Mouse (Mus musculus) mouse trophoblast stem cell (cell line): ENCODE data around the gene Boc.

Experiments
- in situ Hi-C, 2 experiments: fragments of 300-500 bp; cut with MseI, MboI; formaldehyde crosslinking; loops; 2 replicates in 1 of 2; 3 replicates in 1 of 2; pipeline ENCODE4 v1.15.1; 2025

The Boc gene

DNA sequence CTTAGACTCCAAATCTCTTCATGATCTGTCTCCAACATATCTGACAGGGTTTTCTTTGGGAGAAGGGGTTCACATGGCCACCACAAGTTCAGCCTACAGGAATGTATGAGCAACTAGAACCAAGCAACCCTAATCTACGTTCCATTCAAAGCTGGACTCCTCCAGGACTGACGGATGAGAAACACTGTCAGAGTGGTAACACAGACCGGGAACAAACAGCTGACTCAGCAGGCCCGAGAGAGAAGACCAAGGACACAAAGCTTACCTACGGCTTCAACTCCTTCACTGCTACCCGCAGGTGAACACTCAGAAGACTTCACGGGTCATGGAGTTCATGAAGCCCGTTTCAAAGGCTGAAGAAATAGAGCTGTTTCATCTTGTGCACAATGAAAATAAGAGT is 4.8 kb downstream of the Boc start:
- in situ Hi-C loops, result no loop called here

- in situ Hi-C loops, result no loop called here
Measured at GRCm38 (mm10) chr16:44552726-44553125, 6.0 kb downstream of the Boc start.

GRCm38 (mm10) chr16:44552036-44552435 is 6.7 kb downstream of the Boc start:
- in situ Hi-C loops, result no loop called here

- in situ Hi-C loops, result no loop called here
Measured at GRCm38 (mm10) chr16:44551491-44551890, 7.2 kb downstream of the Boc start.

- in situ Hi-C loops, result no loop called here
Measured at GRCm38 (mm10) chr16:44550843-44551242, 7.9 kb downstream of the Boc start.

DNA sequence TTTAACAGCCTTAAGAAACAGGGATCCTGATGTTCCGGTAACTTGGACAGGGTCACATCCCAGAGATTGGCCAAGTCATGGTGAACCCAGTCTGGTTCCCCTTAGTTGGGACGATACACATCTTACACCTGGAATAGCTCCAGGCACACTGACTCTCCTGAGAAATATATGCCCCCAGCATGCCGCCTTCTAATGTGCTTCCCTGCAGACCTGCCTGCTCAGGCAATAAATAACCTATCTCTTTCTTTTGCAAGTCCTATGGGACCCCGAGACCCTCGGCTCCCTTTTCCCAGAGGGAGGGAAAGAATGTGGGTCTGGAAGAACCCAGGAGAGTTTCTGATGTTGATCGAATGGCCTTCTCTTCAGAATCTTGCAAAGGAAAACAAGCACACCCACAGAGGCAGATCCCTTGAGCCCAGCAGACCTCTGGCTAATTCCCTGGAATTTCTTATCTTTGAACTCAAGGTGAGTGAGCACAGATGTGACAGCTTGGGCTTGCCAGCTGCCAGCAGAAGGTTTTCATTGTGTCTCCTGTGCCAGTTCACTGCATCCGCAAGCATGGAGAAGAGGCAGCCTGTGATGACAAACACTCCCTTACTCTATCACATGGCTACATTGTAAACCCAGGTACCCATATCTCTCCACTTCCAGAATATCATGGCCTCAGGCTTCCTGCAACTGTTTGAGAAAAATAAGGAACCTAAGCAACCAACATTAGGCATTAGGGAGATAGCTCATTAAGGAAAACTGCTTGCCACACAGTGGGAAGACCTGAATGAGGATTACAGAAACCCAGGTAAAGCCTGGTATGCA is 8.6 kb downstream of the Boc start:
- in situ Hi-C loops, result no loop called here

- in situ Hi-C loops, result no loop called here
Measured at GRCm38 (mm10) chr16:44549381-44549780, 9.3 kb downstream of the Boc start.

DNA sequence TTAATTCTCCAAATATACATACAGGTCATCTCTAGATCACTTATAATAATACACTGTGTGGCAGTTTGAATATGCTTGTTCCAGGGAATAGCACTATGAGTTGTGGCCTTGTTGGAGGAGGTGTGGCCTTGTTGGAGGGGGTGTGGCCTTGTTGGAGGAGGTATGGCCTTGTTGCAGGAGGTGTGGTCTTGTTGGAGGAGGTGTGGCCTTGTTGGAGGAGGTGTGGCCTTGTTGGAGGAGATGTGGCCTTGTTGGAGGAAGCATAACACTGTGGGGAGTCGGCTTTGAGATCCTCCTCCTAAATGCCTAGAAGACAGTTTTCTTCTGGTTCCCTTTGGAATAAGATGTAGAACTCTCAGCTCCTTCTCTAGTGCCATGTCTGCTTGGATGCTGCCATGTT is 10.7 kb downstream of the Boc start:
- in situ Hi-C loops, result no loop called here

DNA sequence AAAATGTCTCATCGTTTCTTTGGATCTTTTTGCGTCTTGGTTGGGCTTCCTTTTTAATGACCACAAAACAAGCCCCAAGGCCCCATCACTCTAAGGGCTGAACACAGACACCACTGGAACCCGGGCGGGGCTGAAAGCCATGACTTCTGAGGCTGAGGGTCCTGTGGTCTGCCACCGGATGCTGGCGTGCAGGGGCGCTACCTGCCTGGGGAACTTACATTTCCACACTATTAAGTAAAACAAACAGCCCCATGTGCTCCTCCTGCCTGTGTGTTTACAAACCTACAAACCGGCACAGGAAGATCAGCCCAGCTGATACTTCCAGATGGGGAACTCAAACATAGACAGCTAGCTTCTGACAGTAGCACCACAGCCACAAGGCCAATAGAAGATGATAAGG is 11.9 kb downstream of the Boc start:
- in situ Hi-C loops, result no loop called here

- in situ Hi-C loops, result no loop called here
Measured at GRCm38 (mm10) chr16:44545939-44546338, 12.8 kb downstream of the Boc start.

- in situ Hi-C loops, result no loop called here
Measured at GRCm38 (mm10) chr16:44545153-44545552, 13.5 kb downstream of the Boc start.

DNA sequence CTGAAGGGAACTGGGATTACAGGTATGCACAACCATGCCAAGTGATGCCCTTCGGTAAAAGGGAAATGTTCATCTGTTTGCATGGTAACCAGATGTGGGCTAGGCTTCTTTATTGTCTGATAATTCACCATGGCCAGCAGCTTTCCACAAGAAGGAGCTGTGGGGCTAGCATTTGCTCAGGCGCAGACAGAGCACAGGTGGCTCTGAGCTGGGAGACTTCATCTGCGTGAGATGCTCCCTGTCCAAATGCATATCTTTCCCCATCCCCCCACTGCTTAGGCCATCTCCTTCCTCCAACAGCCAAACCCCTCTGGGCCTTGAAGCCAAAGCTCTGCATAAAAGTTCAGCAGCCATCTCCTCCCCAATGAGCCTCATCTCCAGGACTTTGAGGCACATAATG is 15.6 kb downstream of the Boc start:
- in situ Hi-C loops, result no loop called here

DNA sequence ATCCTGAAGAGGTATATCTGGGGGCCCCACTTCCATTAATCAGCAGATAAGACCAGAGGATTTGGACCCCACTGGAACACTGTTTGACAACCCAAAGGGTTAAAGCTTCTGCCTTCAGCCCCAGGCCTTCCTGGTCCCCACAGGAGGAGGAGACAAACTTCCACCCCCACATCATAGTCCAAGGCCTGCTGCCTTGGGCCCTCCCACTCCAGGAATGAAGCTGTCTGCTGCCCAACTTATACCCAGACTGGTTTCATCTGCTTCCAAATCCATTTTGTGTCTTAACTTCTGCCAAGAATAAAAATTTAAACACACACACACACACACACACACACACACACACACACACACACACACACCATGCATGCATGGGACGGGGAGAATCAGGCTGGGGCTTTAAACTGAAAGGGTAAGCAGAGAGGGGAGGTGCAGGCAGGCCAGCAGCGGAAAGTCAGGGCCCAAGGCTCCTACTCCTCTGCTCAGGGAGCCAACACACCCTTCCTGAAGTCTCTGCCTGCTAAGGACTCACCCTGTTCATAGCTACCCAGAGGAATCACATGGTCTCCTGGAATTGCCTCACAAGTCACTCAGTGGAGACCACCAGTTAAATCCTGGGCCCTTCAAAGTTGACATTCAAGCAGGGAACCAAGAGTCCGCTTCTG is 16.5 kb downstream of the Boc start:
- in situ Hi-C loops, result no loop called here

DNA sequence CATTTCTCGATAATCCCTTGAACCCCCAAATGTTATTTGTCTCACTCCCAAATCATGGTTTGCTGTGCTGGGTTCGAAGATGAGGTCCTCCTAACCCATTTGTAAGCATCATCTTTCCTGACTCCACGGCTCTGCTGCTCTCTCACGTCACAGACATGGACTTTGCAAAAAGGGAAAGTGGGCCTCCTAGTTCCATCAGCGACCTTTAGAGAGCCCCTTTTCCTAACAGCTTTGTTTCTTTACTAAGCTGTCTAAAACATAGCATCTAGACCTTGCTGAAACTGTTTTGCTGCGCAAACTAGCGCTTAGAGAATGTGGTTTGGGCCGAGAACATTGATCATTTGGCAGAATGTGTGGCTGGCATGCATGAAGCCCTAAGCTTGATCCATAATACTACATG is 19.1 kb downstream of the Boc start:
- in situ Hi-C loops, result no loop called here

DNA sequence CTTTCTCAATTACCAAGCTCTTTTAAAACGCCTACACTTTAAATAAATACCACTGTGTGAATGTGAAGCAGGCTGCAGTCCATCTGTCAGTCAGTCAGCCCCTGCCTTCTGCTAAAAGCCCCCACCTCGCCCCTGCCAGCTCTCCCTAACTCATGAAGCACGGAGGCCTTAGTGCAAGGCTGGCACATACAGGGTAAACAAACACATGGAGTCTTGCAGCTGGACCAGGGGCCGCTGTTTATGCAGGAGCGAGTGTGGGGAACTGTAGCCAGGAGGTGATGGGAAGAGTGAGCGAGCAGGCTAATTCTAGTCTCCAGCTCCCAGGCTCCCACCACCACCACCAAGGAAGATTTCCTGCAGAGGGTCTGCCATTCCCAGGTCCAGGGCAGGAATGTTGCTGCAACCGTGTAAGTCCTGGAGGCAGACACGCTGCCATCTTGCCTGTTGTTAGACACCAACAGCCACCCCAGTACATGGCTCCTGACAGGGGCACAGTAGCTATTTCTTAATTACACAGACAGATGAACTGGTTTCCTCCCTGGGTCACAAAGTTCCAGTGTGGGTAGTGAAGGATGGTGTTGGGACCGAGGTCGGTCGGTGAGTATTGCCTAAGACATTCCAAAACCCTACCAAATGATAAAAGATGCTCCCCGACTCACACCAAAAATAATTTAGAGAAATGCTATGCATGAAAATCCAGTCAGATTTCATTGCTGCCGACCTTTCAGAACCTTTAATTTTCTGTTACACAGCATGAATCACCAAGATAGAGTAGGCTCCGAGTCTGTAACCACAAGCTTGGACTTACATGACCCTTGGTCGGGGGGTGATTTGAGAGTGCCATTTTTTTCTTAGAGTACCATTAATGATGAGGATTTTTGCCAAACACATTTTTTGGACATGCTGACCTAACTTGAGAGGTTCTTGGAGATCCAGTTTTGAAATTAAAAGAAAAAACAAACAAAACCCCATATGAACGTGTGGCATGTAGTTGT is 20.0 kb downstream of the Boc start:
- in situ Hi-C loops, result no loop called here

GRCm38 (mm10) chr16:44534122-44534521 is 24.6 kb downstream of the Boc start:
- in situ Hi-C loops, result no loop called here

- in situ Hi-C loops, result no loop called here
Measured at GRCm38 (mm10) chr16:44533522-44533921, 25.2 kb downstream of the Boc start.

GRCm38 (mm10) chr16:44532851-44533250 is 25.8 kb downstream of the Boc start:
- in situ Hi-C loops, result no loop called here

GRCm38 (mm10) chr16:44531239-44531797 is 27.4 kb downstream of the Boc start:
- in situ Hi-C loops, result no loop called here

- in situ Hi-C loops, result no loop called here
Measured at GRCm38 (mm10) chr16:44530829-44531228, 27.9 kb downstream of the Boc start.

- in situ Hi-C loops, result no loop called here
Measured at GRCm38 (mm10) chr16:44530191-44530590, 28.5 kb downstream of the Boc start.

DNA sequence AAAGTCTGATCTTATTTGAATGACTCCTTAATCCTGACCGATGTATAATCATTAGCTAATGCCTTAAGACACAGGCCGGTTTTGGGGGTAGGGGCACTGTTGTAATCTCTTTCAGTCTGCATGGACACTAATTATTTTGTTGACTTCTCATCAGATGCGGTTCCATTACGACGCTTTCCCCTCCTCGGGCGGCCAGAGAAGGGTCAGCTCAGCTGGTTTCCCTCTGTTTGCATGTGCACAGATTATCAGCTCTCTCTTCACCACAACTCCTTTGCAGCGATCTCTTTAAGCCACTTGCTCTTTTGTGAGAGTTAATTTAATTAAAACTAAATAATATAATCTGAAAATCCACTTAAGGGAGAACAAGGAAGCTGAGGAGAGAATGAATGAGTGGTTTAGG is 29.0 kb downstream of the Boc start:
- in situ Hi-C loops, result no loop called here
